Mouse (Mus musculus): ENCODE measurements at regions not wholly inside any gene's neighbourhood (a gene's known extent, or its start where the extent isn't known, plus 50 kb on each side); places are given as distances from the start of the nearest gene placed in this dataset.
A peak's percentile ranks its signal among the peaks of the same experiment; 100 is the strongest.

GRCm38 (mm10) chr9:14174324-14175040, 100.4 kb upstream of the Sesn3 start:
- no peak overlapping the region for H3K4me2 ChIP-seq (ENCODE audit: low read depth, low read length, poor library complexity, severe bottlenecking)

DNA sequence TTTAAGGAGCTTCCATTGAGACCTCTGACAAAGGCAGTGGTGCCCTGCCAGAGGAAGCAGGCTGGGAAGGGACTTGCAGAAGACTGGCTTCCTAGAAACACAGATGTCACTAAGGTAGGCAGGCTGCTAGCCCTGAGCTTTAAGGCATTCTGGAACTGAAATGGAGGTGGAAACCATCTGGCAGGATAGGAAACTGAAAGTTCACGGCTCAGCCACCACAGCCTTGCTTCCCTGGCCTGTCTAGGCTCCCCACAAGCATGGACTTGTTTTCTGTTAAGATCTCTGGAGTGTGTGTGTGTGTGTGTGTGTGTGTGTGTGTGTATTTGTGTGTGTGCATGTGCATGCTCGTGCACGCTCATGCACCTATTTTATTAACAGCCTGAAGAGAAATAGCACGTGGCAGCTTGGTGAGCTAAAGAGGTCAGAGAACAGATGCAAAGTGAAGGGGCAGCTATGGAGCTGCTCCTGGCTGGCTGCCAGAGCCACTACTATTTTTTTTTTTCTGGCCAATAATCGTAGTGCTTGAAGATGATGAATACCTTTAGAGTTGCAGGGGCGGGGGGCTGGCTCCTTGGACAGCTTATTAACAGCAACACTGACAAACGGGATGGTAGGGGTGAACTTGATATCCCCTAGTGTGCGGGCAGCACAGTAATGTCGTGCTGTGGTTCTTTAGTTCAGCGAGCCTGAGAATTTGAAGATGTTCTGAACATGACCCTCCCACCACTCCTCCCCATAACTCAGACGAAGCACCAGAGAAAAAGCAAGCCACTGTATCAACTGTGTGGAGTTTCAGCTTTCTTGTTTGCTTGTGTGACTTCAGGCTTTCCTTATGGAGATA, 99.6 kb upstream of the Sesn3 start:
- Histone ChIP-seq H3K9ac (replicated peaks; ENCODE audit: low read length, poor library complexity, severe bottlenecking) (no peak overlapping the region), H3K27me3 (ENCODE audit: insufficient read depth, low read length) (no peaks in the 10 kb centered on the region), H3K9me3 (ENCODE audit: low read length) (no peaks in the 10 kb centered on the region), H3K27ac (ENCODE audit: low read depth, low read length) (no peak overlapping the region), H3K4me1 (ENCODE audit: insufficient read depth, low read length) (peaks cover 20% of the 10 kb centered on the region), H3K4me3 (ENCODE audit: low read depth, low read length) (no peak overlapping the region), H3K4me2 (ENCODE audit: low read depth, low read length, poor library complexity, severe bottlenecking) (no peak overlapping the region), H3K36me3 (ENCODE audit: insufficient read depth, low read length) (no peaks in the 10 kb centered on the region)
- ATAC-seq (ENCODE audit: low FRiP score), result no peak
- no peak for TF ChIP-seq CTCF (IDR thresholded peaks at IDR 0.05)
- DNase-seq (ENCODE audit: low spot score), result peak; percentile 40
- WGBS, result 30% methylated on average over 11 of the region's 11 CpGs

More at GRCm38 (mm10) chr9:14174324-14175040, 100.4 kb upstream of the Sesn3 start:
- peak overlapping the region; percentile 76 for H3K27ac ChIP-seq (ENCODE audit: low read depth, low read length)
- TF ChIP-seq CTCF (IDR thresholded peaks at IDR 0.05), result no peak
- no peak overlapping the region for H3K9ac ChIP-seq (replicated peaks; ENCODE audit: low read length, poor library complexity, severe bottlenecking)
- peaks cover 20% of the 10 kb centered on the region for H3K4me1 ChIP-seq (ENCODE audit: insufficient read depth, low read length)
- H3K36me3 ChIP-seq (ENCODE audit: insufficient read depth, low read length), result no peaks in the 10 kb centered on the region
- H3K27me3 ChIP-seq (ENCODE audit: insufficient read depth, low read length), result no peaks in the 10 kb centered on the region
- ATAC-seq (ENCODE audit: low FRiP score) (peak; percentile 62), DNase-seq (ENCODE audit: low spot score) (no peak)
- 74% methylated on average over 3 of the region's 3 CpGs for WGBS
- H3K9me3 ChIP-seq (ENCODE audit: low read length), result no peaks in the 10 kb centered on the region
- H3K4me3 ChIP-seq (ENCODE audit: low read depth, low read length), result no peak overlapping the region

DNA sequence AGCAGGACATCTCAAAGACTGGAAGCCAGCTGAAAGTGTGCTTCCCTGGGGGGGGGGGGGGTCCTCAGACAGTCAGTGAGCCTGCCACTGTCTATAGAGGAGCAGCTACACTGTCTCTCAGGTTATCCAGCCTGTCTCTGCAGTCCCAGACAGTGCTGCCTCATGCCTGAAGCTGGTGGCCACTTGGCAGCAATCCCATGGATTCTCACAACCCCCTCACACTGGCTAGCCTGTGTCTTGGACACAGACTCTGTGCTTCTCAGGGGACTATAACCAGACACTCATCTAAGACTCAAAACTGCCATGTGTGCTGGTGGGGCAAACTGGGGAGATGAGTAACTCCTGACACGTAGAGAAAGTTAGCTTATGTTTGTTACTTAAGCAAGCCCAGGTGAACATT, 95.1 kb upstream of the Sesn3 start:
- peak; percentile 48; the same call in 1 of the 2 replicates for ATAC-seq (ENCODE audit: low FRiP score)
- H3K4me2 ChIP-seq (ENCODE audit: low read depth, low read length, poor library complexity, severe bottlenecking), result no peak overlapping the region
- 91% methylated on average over 1 of the region's 1 CpGs for WGBS
- no peak overlapping the region for H3K27ac ChIP-seq (ENCODE audit: low read depth, low read length)
- H3K36me3 ChIP-seq (ENCODE audit: insufficient read depth, low read length), result no peaks in the 10 kb centered on the region
- no peak overlapping the region for H3K4me3 ChIP-seq (ENCODE audit: low read depth, low read length)
- TF ChIP-seq CTCF (IDR thresholded peaks at IDR 0.05), result no peak
- no peaks in the 10 kb centered on the region for H3K27me3 ChIP-seq (ENCODE audit: insufficient read depth, low read length)
- peaks cover 10% of the 10 kb centered on the region; the same call in 1 of the 2 replicates for H3K4me1 ChIP-seq (ENCODE audit: insufficient read depth, low read length)
- peak; percentile 60 for DNase-seq (ENCODE audit: low spot score)
- H3K9me3 ChIP-seq (ENCODE audit: low read length), result no peaks in the 10 kb centered on the region
- H3K9ac ChIP-seq (replicated peaks; ENCODE audit: low read length, poor library complexity, severe bottlenecking), result no peak overlapping the region

DNA sequence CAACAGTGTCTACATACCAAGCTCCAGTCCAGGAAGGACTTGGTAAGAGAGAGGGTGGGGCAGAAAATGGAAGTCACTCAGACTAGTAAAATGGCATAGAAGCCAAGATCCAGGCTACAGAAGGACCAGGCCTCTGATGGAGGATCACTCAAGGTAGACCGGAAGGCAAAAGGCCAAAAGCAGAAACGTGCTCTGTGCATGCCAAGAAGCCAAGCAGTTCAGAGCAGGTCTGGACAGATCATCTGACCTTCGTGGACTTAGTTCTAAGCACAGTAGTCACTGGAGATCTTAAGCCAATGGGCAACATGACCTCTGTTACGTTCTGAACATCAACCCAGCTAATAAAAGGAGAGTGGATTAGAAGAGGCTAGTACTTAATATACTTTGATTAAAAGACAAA, 90.6 kb upstream of the Sesn3 start:
- H3K4me3 ChIP-seq (ENCODE audit: low read depth, low read length), result no peak overlapping the region
- H3K9me3 ChIP-seq (ENCODE audit: low read length), result no peaks in the 10 kb centered on the region
- H3K27ac ChIP-seq (ENCODE audit: low read depth, low read length), result no peak overlapping the region
- no peak for ATAC-seq (ENCODE audit: low FRiP score)
- TF ChIP-seq CTCF (IDR thresholded peaks at IDR 0.05), result no peak
- H3K9ac ChIP-seq (replicated peaks; ENCODE audit: low read length, poor library complexity, severe bottlenecking), result no peak overlapping the region
- 92% methylated on average over 4 of the region's 4 CpGs for WGBS
- H3K4me2 ChIP-seq (ENCODE audit: low read depth, low read length, poor library complexity, severe bottlenecking), result no peak overlapping the region
- H3K27me3 ChIP-seq (ENCODE audit: insufficient read depth, low read length), result no peaks in the 10 kb centered on the region
- DNase-seq (ENCODE audit: low spot score), result no peak
- no peaks in the 10 kb centered on the region for H3K36me3 ChIP-seq (ENCODE audit: insufficient read depth, low read length)
- H3K4me1 ChIP-seq (ENCODE audit: insufficient read depth, low read length), result no peaks in the 10 kb centered on the region

GRCm38 (mm10) chr9:14185681-14186080, 89.2 kb upstream of the Sesn3 start:
- ATAC-seq (ENCODE audit: low FRiP score) (no peak), DNase-seq (ENCODE audit: low spot score) (no peak)
- Histone ChIP-seq H3K9me3 (ENCODE audit: low read length) (no peaks in the 10 kb centered on the region), H3K27me3 (ENCODE audit: insufficient read depth, low read length) (no peaks in the 10 kb centered on the region), H3K4me2 (ENCODE audit: low read depth, low read length, poor library complexity, severe bottlenecking) (no peak overlapping the region), H3K27ac (ENCODE audit: low read depth, low read length) (no peak overlapping the region), H3K36me3 (ENCODE audit: insufficient read depth, low read length) (no peaks in the 10 kb centered on the region), H3K4me3 (ENCODE audit: low read depth, low read length) (no peak overlapping the region), H3K9ac (replicated peaks; ENCODE audit: low read length, poor library complexity, severe bottlenecking) (no peak overlapping the region), H3K4me1 (ENCODE audit: insufficient read depth, low read length) (no peaks in the 10 kb centered on the region)
- 69% methylated on average over 2 of the region's 2 CpGs for WGBS
- no peak for TF ChIP-seq CTCF (IDR thresholded peaks at IDR 0.05)

DNA sequence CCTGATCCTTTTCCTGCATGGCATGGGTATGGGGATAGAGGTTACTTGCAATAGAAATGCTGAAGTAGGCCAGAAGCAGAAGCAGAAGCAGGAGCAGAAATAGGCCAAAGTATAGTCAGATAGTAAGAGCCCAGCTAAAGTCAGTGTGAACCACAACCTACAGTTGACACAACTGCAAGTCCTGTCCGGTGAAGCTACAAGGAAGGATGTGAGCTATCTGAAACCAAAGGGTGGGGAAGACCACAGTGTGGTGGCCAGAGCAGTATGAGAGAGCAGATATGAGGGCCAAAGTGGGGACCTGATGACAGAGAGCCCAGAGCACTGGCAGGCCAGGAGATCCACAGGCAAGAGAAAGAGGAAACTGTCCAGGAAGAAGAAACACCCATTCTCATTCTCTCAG, 87.1 kb upstream of the Sesn3 start:
- Histone ChIP-seq H3K27ac (ENCODE audit: low read depth, low read length) (no peak overlapping the region), H3K4me2 (ENCODE audit: low read depth, low read length, poor library complexity, severe bottlenecking) (no peak overlapping the region), H3K9ac (replicated peaks; ENCODE audit: low read length, poor library complexity, severe bottlenecking) (no peak overlapping the region), H3K4me3 (ENCODE audit: low read depth, low read length) (no peak overlapping the region), H3K27me3 (ENCODE audit: insufficient read depth, low read length) (no peaks in the 10 kb centered on the region), H3K36me3 (ENCODE audit: insufficient read depth, low read length) (no peaks in the 10 kb centered on the region), H3K4me1 (ENCODE audit: insufficient read depth, low read length) (no peaks in the 10 kb centered on the region), H3K9me3 (ENCODE audit: low read length) (no peaks in the 10 kb centered on the region)
- ATAC-seq (ENCODE audit: low FRiP score) (no peak), DNase-seq (ENCODE audit: low spot score) (no peak)
- 100% methylated on average over 1 of the region's 1 CpGs for WGBS
- no peak for TF ChIP-seq CTCF (IDR thresholded peaks at IDR 0.05)
